Mouse (Mus musculus) MEL-GATA-1-ER (cell line): Measurements from ENCODE around the gene F830045P16Rik.
A peak's percentile ranks its signal among the peaks of the same experiment; 100 is the strongest.

ENCODE experiments used
- DNase-seq: peaks from one replicate; pipeline ENCODE4 v3.0.0-alpha.2; 2012; ENCODE audit warnings: low read depth; ENCODE audit errors: extremely low read depth

The F830045P16Rik gene

DNA sequence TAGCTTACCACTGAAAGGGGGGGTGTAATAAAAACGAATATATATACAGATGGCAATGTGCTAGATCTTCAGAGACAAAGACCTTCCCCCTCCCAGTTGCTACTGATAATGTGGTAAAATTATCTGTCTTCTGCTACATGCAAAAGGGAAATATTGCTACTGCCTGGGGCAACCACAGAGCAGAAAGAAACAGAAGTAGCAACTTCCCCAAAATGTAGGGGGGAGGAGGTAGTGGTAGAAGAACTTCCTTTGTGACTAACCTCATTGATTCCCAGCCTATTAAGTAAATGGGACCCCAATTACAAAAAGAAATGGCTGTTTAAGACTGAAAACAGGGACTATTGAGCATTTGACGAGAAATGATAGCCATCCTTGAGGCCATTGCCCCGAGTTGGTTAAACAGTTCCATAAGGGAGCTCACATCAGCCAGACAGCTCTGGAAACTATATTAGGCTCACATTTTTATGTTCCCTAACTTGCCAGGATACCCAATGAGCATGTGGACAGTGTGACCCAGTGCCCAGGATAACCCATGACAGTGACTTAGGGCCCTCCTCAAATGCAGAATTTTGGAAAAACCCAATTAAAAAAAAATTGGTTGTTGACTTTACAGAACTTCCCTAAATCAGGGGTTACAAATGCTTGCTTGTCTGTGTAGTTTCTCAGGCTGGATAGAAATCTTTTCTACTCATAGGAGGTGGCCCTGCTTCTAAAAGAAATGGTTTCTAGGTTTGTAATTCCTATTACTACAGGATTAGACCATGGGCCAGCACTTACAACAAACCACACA is 46.7 kb downstream of the F830045P16Rik start:
- DNase-seq = peak; percentile 93

DNA sequence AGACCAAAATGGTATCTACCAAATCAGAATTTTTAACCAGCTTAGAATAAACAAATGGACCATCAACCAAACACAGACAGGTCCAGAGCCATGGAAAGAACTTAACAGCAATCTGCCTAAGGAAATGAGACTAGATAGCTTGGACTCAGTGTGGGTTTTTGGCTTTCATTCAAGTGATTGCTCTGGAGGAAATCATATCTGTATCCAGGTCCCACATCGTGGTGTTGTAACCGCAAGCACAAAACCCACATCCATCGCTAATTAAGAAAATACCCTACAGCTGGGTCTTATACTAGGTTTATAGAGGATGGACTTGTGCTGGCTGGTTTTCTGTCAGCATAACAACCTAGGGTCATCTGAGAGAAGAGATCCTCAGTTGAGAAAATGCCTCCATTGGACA is 53.3 kb downstream of the F830045P16Rik start:
- peak; percentile 51 for DNase-seq

DNA sequence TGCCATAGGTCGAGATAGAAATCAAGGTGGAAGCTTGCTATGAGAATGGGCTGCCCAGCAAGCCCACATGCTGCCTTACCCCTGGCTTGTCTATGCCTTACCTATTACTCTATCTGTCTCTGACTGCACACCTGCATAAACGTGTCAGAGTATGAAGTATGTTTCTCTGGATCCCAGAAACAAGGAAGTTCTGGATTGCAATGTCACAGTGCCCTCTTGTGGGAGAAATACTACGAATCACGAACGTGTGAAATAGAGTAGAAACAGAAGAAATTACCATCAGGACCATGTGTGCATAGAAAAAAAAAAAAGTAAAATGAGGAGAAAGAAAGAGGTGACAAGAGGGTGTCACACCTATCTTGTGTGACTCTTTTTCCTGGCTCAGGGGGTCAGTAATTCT is 64.5 kb downstream of the F830045P16Rik start:
- no peak for DNase-seq

DNA sequence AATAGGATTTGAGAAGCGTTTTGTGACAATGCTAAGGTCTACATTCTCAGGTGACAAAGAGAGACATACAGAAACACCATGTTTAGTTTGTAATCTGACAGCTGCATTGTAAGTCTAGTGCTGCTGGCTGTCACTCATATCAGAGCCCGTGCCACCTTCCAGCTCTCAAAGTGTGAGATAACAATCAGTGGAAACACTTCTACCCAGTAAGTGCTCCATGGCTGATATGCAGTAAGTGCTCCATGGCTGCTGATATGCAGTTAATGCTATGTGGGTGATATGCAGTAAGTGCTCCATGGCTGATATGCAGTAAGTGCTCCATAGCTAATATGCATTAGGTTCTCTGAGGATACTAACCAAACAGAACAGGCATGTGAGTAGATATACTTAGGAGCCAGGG is 65.6 kb downstream of the F830045P16Rik start:
- no peak for DNase-seq

DNA sequence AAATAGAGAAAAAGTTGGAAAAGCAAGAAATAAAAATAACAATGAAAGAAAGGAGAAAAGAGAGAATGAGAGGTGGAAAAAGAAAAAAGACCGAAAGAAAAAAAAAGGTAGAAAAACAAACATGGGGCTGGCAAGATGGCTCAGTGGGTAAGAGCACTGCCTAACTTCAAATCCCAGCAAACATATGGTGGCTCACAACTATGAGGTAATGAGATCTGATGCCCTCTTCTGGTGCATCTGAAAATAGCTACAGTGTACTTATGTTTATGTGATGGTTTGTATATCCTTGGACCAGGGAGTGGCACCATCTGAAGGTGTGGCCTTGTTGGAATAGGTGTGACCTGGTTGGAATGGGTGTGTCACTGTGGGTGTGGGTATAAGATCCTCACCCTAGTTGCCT is 97.6 kb downstream of the F830045P16Rik start:
- DNase-seq = peak; percentile 41

DNA sequence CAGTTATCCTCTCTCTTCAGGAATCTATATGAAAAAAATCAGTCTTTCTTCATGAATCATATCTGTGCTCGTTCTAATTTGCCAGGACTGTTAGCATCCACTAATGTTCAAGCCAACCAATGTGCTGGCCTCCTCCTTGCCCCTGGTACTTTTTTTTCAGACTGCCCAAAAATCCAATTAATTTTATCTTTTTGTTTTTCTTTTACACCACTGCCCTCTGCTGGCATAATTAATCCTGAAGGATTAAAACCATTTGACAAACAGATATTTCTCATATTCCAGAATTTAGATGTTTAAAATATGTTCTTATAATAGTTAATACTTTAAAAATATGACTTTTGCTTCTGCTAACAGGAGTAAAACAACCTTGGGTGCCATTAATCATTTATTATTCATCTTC is 101.2 kb downstream of the F830045P16Rik start:
- no peak for DNase-seq

DNA sequence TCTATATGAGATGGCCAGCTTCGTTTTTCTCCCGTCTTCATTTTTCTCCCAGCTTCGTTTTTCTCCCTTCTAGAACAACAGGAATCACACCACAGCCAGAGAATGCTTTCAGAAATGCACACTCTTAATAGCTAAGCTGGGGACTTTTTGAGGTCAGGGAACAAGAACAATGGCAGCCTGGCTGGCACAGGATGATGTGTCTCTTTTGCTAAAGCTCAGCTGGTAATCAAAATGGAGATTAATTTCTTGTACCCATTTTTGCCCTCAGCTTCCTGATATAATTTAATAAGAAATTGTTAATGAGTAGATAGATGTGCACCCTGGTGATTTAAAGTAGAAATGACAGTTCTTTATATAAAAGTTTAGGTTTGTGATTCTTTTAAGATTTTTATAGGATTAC is 112.7 kb downstream of the F830045P16Rik start:
- DNase-seq = no peak

DNA sequence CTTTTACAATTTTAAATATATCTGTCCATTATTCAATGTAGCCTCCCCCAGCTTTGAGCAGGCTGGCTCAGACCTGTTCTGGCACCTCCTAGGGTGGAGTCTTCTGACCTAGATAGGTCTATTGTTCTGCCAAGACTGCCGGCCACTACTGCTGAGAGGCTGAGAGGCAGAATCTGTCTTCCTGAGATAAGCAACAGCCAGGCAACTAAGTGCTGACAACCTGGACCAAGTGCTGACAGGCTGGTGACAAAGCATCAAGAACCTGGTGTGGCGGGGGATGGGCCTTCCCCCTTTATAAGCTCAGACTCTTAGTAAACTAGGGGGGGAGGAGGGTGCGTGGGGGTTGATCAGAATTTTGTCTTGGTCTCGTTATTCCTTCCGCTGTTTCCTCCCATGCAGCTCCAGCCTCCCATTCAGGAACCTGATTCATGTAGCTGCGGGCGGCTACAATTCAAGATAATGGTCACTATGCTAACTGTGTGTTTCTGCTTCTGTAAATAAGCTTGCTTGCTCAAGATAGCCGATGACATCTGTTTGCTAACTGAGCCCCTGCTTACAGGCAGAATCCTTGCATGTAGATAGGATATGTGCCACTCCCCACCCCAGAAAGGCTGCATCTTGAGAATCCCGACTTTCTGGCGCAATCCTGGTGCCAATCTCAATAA is 115.4 kb downstream of the F830045P16Rik start:
- DNase-seq = peak; percentile 95

DNA sequence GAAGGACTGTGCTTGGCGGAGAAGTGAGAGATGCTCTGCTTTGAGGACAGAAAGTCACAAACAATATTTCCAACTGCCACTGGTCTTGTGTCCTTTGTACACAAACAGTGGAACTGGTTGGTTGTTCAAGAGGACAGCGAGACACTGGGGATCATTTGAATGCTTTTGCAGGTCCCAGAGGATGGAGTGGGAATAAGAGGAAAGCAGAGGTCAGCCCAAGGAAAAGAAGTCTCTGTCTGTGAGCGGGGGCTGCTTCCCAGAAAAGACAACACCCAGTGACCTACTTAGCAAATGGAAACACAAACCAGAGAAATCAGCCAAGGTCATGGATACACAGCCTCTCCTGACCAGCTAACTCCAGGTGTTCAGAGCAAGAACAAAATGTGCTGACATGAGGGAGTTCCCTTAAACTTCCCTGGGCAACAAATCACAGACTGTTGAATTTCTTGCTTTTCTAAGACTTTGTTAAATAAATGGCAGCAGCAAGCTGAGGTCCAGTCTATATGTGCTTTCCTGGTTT is 117.0 kb downstream of the F830045P16Rik start:
- DNase-seq = no peak

DNA sequence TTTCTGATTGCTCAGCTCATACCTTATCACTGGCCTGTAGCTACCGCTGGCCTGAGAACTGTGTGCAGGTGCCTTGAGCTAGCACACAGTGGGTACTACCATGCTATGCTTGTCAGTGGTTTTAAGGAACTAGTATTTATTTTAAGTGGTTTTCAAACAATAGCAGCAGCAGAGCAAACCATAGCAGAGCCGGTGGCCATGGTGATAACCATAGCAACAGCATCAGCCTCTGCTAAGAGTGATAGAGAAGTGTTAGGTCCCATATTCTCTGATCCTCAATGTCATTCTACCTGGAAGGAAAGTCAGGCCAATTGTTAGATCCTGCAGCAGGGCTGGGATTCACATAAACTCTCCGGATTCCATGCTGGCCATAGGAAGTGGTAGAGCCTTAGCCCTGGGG is 121.8 kb downstream of the F830045P16Rik start:
- DNase-seq = no peak

DNA sequence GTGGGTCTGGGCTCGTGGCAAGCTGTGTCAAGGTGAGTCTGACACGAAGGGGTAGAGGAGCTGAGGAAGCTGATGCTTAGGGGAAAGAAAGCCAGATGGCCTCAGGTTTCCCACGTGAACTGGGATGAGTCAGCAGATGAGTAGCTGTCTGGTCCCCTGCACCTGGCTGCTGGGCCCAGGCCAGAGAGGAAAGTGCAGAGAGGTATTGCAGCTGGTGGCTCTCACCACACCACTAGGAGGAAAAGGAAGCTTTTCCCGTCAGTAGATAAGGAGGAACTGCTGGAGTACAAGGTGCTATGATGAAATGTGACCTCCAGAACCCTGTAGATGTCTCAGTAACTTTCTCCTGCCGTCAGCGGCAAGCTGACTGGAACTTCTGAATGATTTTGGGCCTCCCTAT is 122.9 kb downstream of the F830045P16Rik start:
- no peak for DNase-seq

DNA sequence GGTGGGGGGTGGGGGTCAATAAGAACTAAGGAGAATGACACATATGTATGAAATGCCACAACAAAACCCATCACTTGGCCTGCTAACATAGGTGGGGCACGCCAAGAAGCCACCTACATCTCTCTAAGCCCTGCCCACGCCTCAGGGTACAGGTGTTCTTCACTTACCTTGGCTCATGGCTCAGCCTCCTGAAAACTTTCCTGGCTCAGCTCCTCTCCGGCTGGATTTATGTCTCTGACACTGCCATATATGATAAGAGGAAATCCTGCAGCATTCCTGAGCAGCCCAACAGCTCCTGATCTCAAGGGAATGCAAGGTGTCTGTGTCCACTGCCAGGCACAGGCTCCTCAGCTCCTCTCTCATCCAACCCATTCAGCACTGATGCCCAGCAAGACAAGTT is 124.8 kb downstream of the F830045P16Rik start:
- no peak for DNase-seq

DNA sequence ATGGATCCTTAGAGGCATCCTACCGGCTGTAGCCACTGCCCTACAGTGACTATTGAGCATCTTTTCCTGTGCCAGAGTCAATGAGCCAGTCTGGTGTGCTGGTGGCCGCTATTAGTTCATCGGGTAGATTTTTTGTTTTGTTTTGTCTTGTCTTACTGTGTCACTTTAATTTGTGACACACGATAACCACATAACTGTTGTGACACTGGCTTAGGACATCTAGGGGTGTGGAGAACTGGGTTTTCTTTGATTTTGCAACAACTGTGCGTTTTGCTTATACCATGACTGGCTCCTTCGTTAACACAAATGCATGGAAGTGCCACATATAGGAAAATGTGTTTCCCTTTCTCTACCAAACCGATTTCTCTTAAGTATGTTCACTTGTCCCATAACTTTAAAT is 126.1 kb downstream of the F830045P16Rik start:
- no peak for DNase-seq

DNA sequence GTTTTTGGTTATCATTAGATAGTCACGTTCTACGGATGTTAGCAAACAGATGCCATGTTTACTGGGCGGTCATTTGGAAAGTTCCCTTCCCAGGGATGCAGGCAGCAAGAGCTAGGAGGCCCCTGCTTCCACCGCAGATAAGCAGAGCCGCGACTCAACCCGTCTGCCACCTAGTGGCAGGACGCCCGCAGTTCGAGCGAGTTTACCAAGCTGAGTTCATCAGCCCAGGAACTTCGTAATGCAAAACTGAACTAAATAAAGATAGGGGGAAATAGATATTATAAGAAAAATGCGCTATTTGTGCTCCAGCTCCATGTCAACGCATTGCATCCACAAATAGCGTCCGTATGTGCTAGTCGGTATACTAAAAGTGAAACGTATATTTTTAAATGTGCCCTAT is 127.9 kb downstream of the F830045P16Rik start:
- DNase-seq = peak; percentile 71
